Mouse (Mus musculus) bone marrow, adult 2 months (tissue): ENCODE measurements around the gene Epha1. TPM values are rescaled to one million over a fixed set of nuclear protein-coding genes. Genes with fewer than 3 reads are reported as not detected.

Source experiments
- H3K27ac ChIP-seq: fragments of 200-500 bp; 2 replicates; pipeline ENCODE4 v1.5.1; 2012; ENCODE audit warnings: low read depth, mild to moderate bottlenecking, control low read depth, inconsistent platforms, low read length; ENCODE audit not compliant: control insufficient read depth, poor library complexity, insufficient read depth
- H3K4me1 ChIP-seq: fragments of 200-500 bp; 2 replicates; pipeline ENCODE4 v1.6.1; 2011; ENCODE audit warnings: low read length; ENCODE audit not compliant: control insufficient read depth, insufficient read depth
- H3K4me3 ChIP-seq: fragments of 200-500 bp; replicated peaks from 2 replicates; pipeline ENCODE3; 2011; ENCODE audit warnings: mild to moderate bottlenecking, low read depth, low read length, control low read depth; ENCODE audit not compliant: control insufficient read depth
- CTCF ChIP-seq: fragments of 200-500 bp; IDR thresholded peaks from 2 replicates; pipeline ENCODE4 v1.5.1; 2011; ENCODE audit warnings: low read length, control low read depth; ENCODE audit not compliant: control insufficient read depth, insufficient read depth
- POLR2A ChIP-seq: fragments of 200-500 bp; IDR thresholded peaks from 2 replicates; pipeline ENCODE4 v1.6.1; 2011; ENCODE audit warnings: low read depth, mild to moderate bottlenecking, control low read depth, low read length, borderline replicate concordance; ENCODE audit not compliant: control insufficient read depth
- WGBS: fragments of 180-500 bp; shearing (Covaris S2); methylation state at CpG from one replicate; pipeline ENCODE4 v1.1.7; 2018; 5-methylcytosine and 5-hydroxymethylcytosine counted together
- polyA plus RNA-seq: library from polyadenylated mRNA; stranded (reverse); fragments of >200 nt; gene quantifications from 2 replicates; pipeline ENCODE4 v1.2.4, GENCODE M21; 2011; ENCODE audit warnings: low replicate concordance; ENCODE audit not compliant: missing spikeins, insufficient read depth, insufficient read length

Gene Epha1
- polyA plus RNA-seq, 1 experiment: not detected

- no peak overlapping the region for H3K27ac ChIP-seq
- WGBS: 82% methylated on average over 3 of the region's 3 CpGs
- no peaks in the 10 kb centered on the region for H3K4me1 ChIP-seq
- no peak for TF ChIP-seq POLR2A
- no peak for TF ChIP-seq CTCF
- H3K4me3 ChIP-seq: no peak overlapping the region
Measured at GRCm38 (mm10) chr6:42330946-42331345, 42.1 kb downstream of the Epha1 start.

DNA sequence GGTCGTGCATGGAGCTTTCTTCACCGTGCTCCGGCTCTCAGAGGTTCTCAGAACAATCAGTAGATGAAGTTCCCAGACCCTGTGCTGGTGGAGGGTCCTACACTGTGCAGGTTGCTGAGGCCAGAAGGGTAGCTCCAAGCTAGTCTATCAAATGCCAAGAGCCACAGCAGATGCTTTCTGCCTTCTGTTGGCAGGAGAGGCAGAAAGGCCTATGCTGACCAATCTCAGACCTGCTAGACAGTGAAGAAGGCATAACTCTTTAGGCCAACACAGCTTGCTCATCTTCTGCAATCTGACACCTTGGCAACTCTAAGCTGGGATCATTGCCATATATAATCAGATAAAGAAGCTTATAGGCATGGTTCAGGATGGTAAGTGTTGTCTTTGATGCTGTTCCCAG lies 42.9 kb downstream of the Epha1 start:
- TF ChIP-seq POLR2A (no peak), CTCF (no peak)
- H3K27ac ChIP-seq: no peak overlapping the region
- H3K4me1 ChIP-seq: no peaks in the 10 kb centered on the region
- H3K4me3 ChIP-seq: no peak overlapping the region
- 79% methylated on average over 3 of the region's 3 CpGs for WGBS

DNA sequence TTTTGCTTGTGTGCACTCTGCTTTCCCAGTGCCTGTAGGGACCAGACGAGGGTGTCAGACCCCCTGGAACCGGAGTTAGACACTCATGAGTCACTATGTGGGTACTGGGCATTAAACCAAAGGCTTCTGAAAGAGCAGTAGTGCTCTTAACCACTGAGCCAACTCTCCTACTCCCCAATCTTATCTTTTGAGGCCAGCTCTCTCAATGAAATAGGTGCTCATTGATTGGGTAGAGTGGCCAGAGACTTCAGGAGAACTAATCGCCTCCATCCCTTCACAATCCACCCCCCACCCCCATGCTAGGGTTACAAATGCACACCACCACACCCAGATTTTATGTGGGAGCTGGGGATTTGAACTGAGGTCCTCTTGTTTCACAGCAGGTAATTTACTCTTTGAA lies 44.3 kb downstream of the Epha1 start:
- Histone ChIP-seq H3K27ac (no peak overlapping the region), H3K4me3 (no peak overlapping the region), H3K4me1 (no peaks in the 10 kb centered on the region)
- TF ChIP-seq CTCF (no peak), POLR2A (no peak)
- WGBS: 67% methylated on average over 3 of the region's 3 CpGs

GRCm38 (mm10) chr6:42326509-42326908 lies 46.6 kb downstream of the Epha1 start:
- no peak overlapping the region for H3K27ac ChIP-seq
- WGBS: 79% methylated on average over 3 of the region's 3 CpGs
- H3K4me3 ChIP-seq: no peak overlapping the region
- TF ChIP-seq POLR2A (no peak), CTCF (no peak)
- H3K4me1 ChIP-seq: no peaks in the 10 kb centered on the region

- 8% methylated on average over 7 of the region's 7 CpGs for WGBS
- peak overlapping the region; percentile 21 for H3K4me3 ChIP-seq
- TF ChIP-seq CTCF (peak; percentile 74), POLR2A (no peak)
Measured at GRCm38 (mm10) chr6:42325268-42325609, 47.8 kb downstream of the Epha1 start.

DNA sequence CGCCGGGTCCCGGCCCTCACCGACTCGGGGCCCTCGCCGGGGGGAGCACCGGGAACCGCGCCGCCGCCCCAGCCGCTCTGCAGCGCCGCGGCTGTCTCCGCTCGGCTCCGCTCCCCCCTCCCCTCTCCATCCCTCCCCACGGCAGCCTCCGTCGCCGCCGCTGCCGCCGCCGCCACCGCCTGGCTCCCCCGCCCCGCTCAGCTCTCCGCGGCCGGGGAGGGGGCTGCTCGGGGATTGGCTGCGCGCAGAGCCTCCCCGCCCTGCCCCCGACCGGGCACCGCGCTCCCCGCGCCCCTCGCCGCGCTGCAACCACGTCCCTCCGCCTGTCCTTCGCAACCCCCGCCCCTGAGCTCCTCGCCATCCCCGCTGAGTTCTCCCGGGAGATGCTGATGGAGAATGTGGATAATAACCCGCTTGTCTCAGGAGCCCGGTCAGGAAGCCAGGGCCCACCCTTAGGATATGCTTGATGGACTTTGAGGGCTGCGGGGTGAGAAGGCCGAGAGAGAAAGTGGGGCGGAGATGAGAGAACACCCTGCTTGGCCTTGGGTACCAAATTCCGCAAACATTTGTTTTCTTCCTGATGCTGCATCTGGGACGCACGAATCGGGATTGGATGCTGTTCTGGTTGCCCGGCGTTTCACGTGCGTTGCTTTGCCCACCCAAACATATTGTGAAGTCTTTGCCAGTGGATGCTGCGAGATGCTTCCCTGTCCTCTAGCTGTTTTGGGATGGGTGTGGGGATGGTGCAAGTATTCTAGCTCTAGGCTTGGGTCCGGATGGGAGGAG lies 48.4 kb downstream of the Epha1 start, which contains the start of gene Fam131b:
Gene Fam131b (minus strand): TSS at position 162 of the 786 bp plus-strand sequence.
- 2% methylated on average over 48 of the region's 68 CpGs for WGBS
- Histone ChIP-seq H3K4me3 (peak within 1 kb of the TSS; percentile 21), H3K27ac (no peak within 1 kb of the TSS), H3K4me1 (no peaks in the 10 kb centered on the region)
- TF ChIP-seq CTCF (no peak), POLR2A (no peak)

More at GRCm38 (mm10) chr6:42325268-42325609, 47.8 kb downstream of the Epha1 start:
- H3K4me1 ChIP-seq: no peaks in the 10 kb centered on the region
- H3K27ac ChIP-seq: no peak overlapping the region

DNA sequence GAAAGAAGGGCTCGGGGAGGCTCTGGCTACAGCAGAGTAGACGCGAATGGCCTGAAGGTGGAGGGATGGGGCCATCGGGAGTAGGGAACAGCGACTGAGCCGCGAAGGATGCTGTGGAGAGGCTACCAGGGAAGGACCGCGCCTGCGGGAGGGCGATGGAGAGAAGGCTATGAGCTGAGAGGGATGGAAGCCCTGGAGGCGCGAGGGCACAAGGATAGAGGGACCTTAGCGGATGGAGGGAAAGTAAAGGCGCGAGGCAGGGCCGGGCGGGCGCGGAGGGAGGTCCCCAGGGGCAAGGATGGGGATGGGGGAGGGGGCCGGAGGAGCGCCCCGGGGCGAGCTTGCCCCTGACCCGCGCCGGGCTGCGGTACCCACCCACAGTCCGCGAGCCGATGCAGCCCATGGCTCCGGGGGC lies 49.0 kb downstream of the Epha1 start:
- no peak overlapping the region for H3K27ac ChIP-seq
- no peak overlapping the region for H3K4me3 ChIP-seq
- WGBS: 1% methylated on average over 25 of the region's 32 CpGs
- no peaks in the 10 kb centered on the region for H3K4me1 ChIP-seq
- TF ChIP-seq CTCF (no peak), POLR2A (no peak)

GRCm38 (mm10) chr6:42323371-42324066 lies 49.5 kb downstream of the Epha1 start:
- Histone ChIP-seq H3K27ac (no peak overlapping the region), H3K4me1 (no peaks in the 10 kb centered on the region), H3K4me3 (no peak overlapping the region)
- TF ChIP-seq POLR2A (no peak), CTCF (no peak)
- WGBS: 10% methylated on average over 27 of the region's 28 CpGs
